Mouse (Mus musculus): ENCODE data around the gene Bcorl1. TPM values are rescaled to one million over a fixed set of nuclear protein-coding genes. Genes with fewer than 3 reads are reported as not detected.

Gene Bcorl1
- polyA plus RNA-seq, 1 experiment from 2014 or later: 4.6 TPM

GRCm38 (mm10) chrX:48441954-48442353 is 100.8 kb downstream of the Bcorl1 start:
- no peaks in the 10 kb centered on the region for H3K9me3 ChIP-seq (replicated peaks)
- H3K27me3 ChIP-seq (replicated peaks): no peaks in the 10 kb centered on the region
- H3K27ac ChIP-seq (ENCODE audit: poor library complexity, severe bottlenecking): no peak overlapping the region
- H3K9ac ChIP-seq: no peak overlapping the region
- ATAC-seq (ENCODE audit: insufficient number of reproducible peaks, low FRiP score): no peak
- H3K4me3 ChIP-seq: no peak overlapping the region
- WGBS: 67% methylated on average over 7 of the region's 7 CpGs
- H3K36me3 ChIP-seq: no peaks in the 10 kb centered on the region
- peaks cover 18% of the 10 kb centered on the region for H3K4me1 ChIP-seq (replicated peaks)
- no peak overlapping the region for H3K4me2 ChIP-seq

DNA sequence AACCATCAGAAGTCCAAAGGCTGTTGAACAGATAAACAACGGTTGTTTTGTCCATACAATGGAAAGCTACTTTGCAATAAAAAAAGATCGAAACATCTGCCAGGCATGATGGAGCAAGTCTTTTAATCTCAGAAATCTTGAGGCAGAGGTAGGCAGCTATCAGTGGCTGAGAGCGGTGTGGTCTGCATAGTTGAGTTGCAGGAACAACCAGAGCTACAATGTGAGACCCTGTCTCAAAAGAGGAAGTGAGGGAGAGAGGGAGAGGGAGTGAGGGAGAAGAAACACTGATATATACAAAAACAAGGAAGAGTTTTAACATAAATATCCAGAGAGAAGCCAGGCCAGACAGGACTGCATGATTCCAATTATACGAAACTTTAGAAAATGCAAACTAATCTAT is 103.5 kb downstream of the Bcorl1 start:
- H3K9ac ChIP-seq: no peak overlapping the region
- H3K4me1 ChIP-seq (replicated peaks): peaks cover 22% of the 10 kb centered on the region
- no peaks in the 10 kb centered on the region for H3K9me3 ChIP-seq (replicated peaks)
- H3K4me2 ChIP-seq: no peak overlapping the region
- no peak overlapping the region for H3K4me3 ChIP-seq
- no peak for ATAC-seq (ENCODE audit: insufficient number of reproducible peaks, low FRiP score)
- no peaks in the 10 kb centered on the region for H3K36me3 ChIP-seq
- WGBS: 69% methylated on average over 4 of the region's 4 CpGs
- no peaks in the 10 kb centered on the region for H3K27me3 ChIP-seq (replicated peaks)
- H3K27ac ChIP-seq (ENCODE audit: poor library complexity, severe bottlenecking): no peak overlapping the region

- H3K4me3 ChIP-seq: no peak overlapping the region
- H3K27me3 ChIP-seq (replicated peaks): peaks cover 13% of the 10 kb centered on the region
- H3K4me2 ChIP-seq: peak overlapping the region; percentile 34
- H3K9me3 ChIP-seq (replicated peaks): no peaks in the 10 kb centered on the region
- peak overlapping the region; percentile 17; the same call in 1 of the 2 replicates for H3K27ac ChIP-seq (ENCODE audit: poor library complexity, severe bottlenecking)
- peaks cover 37% of the 10 kb centered on the region for H3K4me1 ChIP-seq (replicated peaks)
- 31% methylated on average over 10 of the region's 10 CpGs for WGBS
- no peak overlapping the region for H3K9ac ChIP-seq
- no peaks in the 10 kb centered on the region for H3K36me3 ChIP-seq
- ATAC-seq (ENCODE audit: insufficient number of reproducible peaks, low FRiP score): no peak
These were observed 108.5 kb downstream of the Bcorl1 start for GRCm38 (mm10) chrX:48449646-48450045.

DNA sequence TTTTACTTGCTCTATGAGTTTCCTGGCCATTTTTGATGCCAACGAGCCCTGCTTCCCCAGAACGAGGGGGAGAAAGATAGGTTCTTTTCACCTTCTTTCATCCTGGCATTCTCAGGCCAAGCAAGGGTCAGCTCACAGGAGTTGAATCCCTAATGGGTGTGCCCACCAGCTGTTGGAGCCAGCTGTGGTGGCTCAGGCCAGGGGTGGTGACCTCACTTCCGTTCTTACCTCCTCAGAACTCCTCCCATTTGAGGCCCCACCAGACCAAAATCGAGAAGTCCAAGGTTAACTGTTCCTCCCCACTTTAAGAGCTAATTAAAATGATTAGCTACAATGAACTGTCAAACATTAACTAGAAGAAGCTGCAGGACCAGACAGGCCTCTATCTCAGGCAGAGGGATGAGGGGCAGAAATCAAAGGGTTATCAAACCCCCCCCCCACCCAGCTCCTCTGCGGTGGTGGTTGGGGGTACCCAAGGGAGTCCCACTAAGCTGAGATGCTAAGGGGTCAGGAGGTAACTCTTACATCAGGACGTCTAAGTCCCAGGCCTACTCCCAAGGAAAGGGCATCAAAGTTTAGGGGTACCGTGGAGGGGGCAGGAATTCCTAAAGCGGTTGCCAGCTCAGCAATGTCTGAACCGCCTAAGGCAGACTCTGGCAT is 111.2 kb downstream of the Bcorl1 start:
- H3K9me3 ChIP-seq (replicated peaks): no peaks in the 10 kb centered on the region
- peaks cover 51% of the 10 kb centered on the region for H3K4me1 ChIP-seq (replicated peaks)
- WGBS: 21% methylated on average over 9 of the region's 9 CpGs
- H3K4me3 ChIP-seq: peak overlapping the region; percentile 74
- peak overlapping the region; percentile 88; the same call in 1 of the 2 replicates for H3K27ac ChIP-seq (ENCODE audit: poor library complexity, severe bottlenecking)
- H3K9ac ChIP-seq: peak overlapping the region; percentile 95
- H3K27me3 ChIP-seq (replicated peaks): peaks cover 14% of the 10 kb centered on the region
- no peaks in the 10 kb centered on the region for H3K36me3 ChIP-seq
- ATAC-seq (ENCODE audit: insufficient number of reproducible peaks, low FRiP score): no peak
- H3K4me2 ChIP-seq: peak overlapping the region; percentile 78

- H3K4me2 ChIP-seq: peak overlapping the region; percentile 78
- H3K4me3 ChIP-seq: peak overlapping the region; percentile 74
- H3K27me3 ChIP-seq (replicated peaks): peaks cover 14% of the 10 kb centered on the region
- H3K4me1 ChIP-seq (replicated peaks): peaks cover 44% of the 10 kb centered on the region
- ATAC-seq (ENCODE audit: insufficient number of reproducible peaks, low FRiP score): no peak
- H3K9me3 ChIP-seq (replicated peaks): no peaks in the 10 kb centered on the region
- H3K27ac ChIP-seq (ENCODE audit: poor library complexity, severe bottlenecking): peak overlapping the region; percentile 88
- 20% methylated on average over 63 of the region's 71 CpGs for WGBS
- H3K9ac ChIP-seq: peak overlapping the region; percentile 95
- H3K36me3 ChIP-seq: no peaks in the 10 kb centered on the region
These were observed 111.9 kb downstream of the Bcorl1 start for GRCm38 (mm10) chrX:48452931-48453673.

GRCm38 (mm10) chrX:48453736-48454494 is 112.8 kb downstream of the Bcorl1 start:
- H3K9me3 ChIP-seq (replicated peaks): no peaks in the 10 kb centered on the region
- peak; percentile 85 for ATAC-seq (ENCODE audit: insufficient number of reproducible peaks, low FRiP score)
- WGBS: 9% methylated on average over 52 of the region's 91 CpGs
- H3K4me1 ChIP-seq (replicated peaks): peaks cover 44% of the 10 kb centered on the region
- peak overlapping the region; percentile 88 for H3K27ac ChIP-seq (ENCODE audit: poor library complexity, severe bottlenecking)
- peak overlapping the region; percentile 78 for H3K4me2 ChIP-seq
- peaks cover 14% of the 10 kb centered on the region for H3K27me3 ChIP-seq (replicated peaks)
- peak overlapping the region; percentile 95 for H3K9ac ChIP-seq
- no peaks in the 10 kb centered on the region for H3K36me3 ChIP-seq
- H3K4me3 ChIP-seq: peak overlapping the region; percentile 74

DNA sequence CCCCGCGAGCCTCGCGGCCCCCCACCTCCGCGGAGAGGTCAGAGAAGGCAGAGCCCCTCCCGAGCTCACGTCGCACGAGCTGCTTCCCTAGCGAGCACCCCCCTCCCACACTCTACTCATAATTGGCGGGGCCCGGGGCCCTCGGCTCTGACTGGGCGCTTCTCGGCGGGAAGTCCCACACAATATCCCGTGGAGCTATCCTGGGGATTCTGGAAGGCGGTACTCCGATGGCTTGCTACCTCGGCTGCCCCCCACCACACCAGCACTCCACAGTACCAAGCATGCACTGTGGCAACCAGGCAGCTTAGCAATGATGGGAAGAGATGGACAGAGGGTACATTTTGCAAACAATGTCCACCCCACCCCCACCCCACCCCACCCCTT is 113.3 kb downstream of the Bcorl1 start:
- no peaks in the 10 kb centered on the region for H3K9me3 ChIP-seq (replicated peaks)
- H3K9ac ChIP-seq: peak overlapping the region; percentile 95
- peaks cover 40% of the 10 kb centered on the region for H3K4me1 ChIP-seq (replicated peaks)
- WGBS: 21% methylated on average over 20 of the region's 21 CpGs
- no peaks in the 10 kb centered on the region for H3K36me3 ChIP-seq
- peak overlapping the region; percentile 88 for H3K27ac ChIP-seq (ENCODE audit: poor library complexity, severe bottlenecking)
- H3K27me3 ChIP-seq (replicated peaks): peaks cover 14% of the 10 kb centered on the region
- peak overlapping the region; percentile 74 for H3K4me3 ChIP-seq
- ATAC-seq (ENCODE audit: insufficient number of reproducible peaks, low FRiP score): peak; percentile 54; the same call in 1 of the 2 replicates
- H3K4me2 ChIP-seq: peak overlapping the region; percentile 78

DNA sequence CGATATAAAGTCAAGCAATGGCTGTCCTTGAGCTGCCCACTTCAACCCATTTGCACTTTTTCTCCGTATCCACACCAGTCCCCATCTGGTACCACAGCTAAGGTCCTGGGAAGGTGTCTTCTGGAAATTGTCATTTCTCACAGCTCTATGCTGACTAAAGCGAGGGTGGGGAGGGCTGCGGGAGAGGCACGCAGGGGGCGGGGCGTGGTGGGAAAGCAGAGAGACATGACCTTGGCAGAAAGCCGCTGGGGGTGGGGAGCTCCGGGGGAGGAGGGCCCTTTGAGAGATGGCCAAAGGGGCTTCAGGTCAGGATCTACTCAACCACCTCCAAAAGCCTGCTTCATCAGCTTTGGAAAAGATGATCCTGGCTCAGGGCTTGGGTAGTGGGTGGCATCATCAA is 113.9 kb downstream of the Bcorl1 start:
- Histone ChIP-seq H3K9me3 (replicated peaks) (no peaks in the 10 kb centered on the region), H3K9ac (peak overlapping the region; percentile 95; the same call in 1 of the 2 replicates), H3K4me3 (peak overlapping the region; percentile 74), H3K4me1 (replicated peaks) (peaks cover 36% of the 10 kb centered on the region), H3K36me3 (no peaks in the 10 kb centered on the region), H3K4me2 (peak overlapping the region; percentile 78), H3K27ac (ENCODE audit: poor library complexity, severe bottlenecking) (peak overlapping the region; percentile 88), H3K27me3 (replicated peaks) (peaks cover 14% of the 10 kb centered on the region)
- peak; percentile 14; the same call in 1 of the 2 replicates for ATAC-seq (ENCODE audit: insufficient number of reproducible peaks, low FRiP score)
- 26% methylated on average over 9 of the region's 9 CpGs for WGBS

DNA sequence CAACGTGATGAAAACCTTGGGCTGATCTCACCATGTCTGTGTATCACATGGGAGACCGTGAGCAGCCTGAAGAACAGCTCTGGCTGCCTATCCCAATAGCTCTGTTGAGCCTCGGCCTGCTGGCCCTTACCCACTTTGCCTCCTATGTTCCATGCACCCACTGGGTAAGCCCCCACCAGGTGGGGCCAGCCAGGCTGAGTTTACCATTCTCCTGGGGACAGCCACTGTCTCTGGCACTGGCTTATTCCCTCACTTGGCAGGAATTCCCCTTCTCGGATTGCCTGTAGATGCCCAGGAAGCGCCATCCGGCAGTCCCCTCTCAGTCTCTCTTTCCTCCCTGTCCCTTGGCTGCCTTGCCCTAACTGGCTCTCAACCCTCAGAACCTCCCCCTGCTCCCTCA is 115.8 kb downstream of the Bcorl1 start:
- WGBS: 47% methylated on average over 6 of the region's 6 CpGs
- H3K9ac ChIP-seq: no peak overlapping the region
- H3K4me1 ChIP-seq (replicated peaks): peaks cover 29% of the 10 kb centered on the region
- H3K9me3 ChIP-seq (replicated peaks): no peaks in the 10 kb centered on the region
- no peak overlapping the region for H3K4me2 ChIP-seq
- 0 out of 2 replicates have a peak overlapping the region, but pooled peaks have one; percentile 16 for H3K27ac ChIP-seq (ENCODE audit: poor library complexity, severe bottlenecking)
- ATAC-seq (ENCODE audit: insufficient number of reproducible peaks, low FRiP score): no peak
- H3K4me3 ChIP-seq: no peak overlapping the region
- no peaks in the 10 kb centered on the region for H3K36me3 ChIP-seq
- H3K27me3 ChIP-seq (replicated peaks): peaks cover 14% of the 10 kb centered on the region
